Mouse (Mus musculus): ENCODE results near the gene Auts2. TPM values are rescaled to one million over a fixed set of nuclear protein-coding genes. Genes with fewer than 3 reads are reported as not detected.

Gene Auts2
- total RNA-seq, 2 experiments from 2014 or later = 24.3 to 29.9 TPM

DNA sequence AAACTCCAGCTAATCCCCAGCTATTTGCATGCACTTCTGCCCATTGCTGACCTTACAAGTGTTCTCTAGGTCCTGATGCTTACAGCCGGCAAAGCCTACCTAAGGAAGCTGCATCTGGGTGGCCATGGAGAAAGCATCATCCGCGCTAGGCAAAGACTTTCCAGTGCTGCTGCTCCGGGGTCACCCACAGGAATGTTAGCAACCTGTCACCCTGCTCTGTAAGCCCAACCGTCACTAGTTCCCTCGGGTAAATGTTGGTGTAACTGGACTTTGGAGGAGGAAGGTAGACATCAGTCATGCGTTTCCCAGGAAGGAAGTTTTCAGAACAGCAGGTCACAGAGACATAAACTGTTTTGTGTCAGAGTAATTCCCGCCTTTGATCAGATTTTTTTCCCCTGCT, 287.6 kb downstream of the Auts2 start:
- no peak for DNase-seq

DNA sequence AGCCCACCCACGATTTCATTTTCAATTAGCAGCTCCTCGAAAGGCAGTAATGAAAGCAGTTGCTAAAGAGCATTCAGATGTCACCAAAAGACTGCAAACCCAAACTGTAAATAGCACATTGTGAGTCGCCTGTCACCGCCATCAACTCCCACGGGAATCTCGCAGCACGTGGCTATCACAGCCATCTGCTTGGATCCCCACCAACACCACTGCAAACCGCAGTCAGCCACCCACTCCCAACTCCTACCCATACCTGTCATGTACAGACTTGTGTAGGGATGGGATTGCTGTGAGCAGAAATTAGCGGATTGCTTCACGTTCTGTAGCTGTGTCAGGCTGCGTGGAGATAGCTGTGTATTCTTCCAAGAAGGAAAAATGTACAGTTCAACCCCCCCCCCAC, 293.6 kb downstream of the Auts2 start:
- DNase-seq = no peak

- no peak for DNase-seq
Measured at GRCm38 (mm10) chr5:132248069-132248468, 295.1 kb downstream of the Auts2 start.

GRCm38 (mm10) chr5:132235460-132235859, 307.7 kb downstream of the Auts2 start:
- no peak for DNase-seq

DNA sequence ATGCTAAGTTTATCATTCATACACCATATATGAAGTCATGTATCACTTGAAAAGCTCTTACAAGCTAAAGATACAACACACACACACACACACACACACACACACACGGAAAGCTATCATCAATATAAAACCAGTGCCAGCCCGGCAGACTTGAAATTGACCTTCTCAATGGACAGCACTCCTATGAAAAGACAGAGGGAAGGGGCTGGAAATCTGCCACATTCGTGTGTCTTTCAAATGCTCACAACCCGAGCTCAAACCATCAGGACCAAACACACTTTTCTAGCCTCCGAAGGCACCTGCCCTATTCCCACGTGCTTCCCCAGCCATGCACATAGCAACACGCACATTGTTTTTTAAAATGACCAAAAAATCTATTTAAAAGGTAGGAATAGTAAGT, 308.7 kb downstream of the Auts2 start:
- DNase-seq = no peak

DNA sequence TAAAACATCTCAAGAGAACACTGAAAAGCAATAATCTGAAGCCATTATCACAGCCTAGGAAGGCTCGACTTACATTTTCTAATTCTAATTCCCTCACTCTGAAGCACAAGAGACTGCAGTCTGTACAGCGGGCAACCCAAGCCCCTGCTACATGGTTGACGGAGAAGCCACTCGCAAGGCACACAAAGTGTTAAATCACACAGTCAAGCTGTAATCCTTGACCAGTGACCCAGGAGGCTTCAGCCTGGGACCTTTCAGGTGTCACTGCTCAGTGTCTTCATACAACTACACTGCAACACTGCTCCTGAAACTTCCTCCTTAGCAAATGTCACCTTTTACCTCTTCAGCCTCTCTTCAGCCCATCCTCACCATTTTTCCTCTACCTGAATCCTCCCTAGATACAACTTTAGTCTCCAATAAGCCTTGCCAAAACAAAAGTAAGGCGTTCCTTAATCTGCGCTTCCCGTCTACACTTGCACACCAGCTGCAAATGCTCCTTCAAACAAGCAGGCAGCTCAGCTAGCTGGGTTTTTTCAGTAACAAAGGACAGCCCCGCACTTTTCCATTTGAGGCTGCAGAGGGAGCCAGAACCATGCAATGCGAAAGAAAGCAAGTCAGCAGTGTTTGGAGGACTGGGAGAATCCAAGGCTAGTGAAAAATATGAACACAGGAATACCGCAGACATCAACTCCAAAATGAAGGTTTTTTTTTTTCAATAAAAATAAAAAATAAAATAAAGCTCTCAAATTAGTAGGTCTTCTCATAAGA, 311.7 kb downstream of the Auts2 start:
- DNase-seq = peak; percentile 51 to 76

- DNase-seq = peak; percentile 71 to 76
Measured at GRCm38 (mm10) chr5:132229644-132230357, 313.3 kb downstream of the Auts2 start.

DNA sequence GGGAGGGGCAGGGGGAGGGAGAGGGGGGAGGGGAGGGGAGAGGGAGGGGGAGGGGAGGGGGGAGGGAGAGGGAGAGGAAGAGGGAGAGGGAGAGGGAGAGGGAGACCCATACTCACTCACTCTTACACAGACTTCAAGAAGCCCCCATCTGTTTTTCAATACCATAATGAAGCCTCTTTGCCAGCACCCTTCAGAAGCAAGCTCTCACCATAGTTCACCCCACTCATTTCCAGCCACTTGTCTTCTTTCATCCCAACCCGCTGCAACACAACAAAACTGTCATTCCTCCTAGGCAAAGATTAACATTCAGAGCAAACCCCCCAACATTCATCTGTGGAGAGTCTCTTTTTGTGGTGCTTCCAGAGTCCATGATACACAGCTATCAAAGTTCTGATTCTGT, 314.1 kb downstream of the Auts2 start:
- DNase-seq = no peak

DNA sequence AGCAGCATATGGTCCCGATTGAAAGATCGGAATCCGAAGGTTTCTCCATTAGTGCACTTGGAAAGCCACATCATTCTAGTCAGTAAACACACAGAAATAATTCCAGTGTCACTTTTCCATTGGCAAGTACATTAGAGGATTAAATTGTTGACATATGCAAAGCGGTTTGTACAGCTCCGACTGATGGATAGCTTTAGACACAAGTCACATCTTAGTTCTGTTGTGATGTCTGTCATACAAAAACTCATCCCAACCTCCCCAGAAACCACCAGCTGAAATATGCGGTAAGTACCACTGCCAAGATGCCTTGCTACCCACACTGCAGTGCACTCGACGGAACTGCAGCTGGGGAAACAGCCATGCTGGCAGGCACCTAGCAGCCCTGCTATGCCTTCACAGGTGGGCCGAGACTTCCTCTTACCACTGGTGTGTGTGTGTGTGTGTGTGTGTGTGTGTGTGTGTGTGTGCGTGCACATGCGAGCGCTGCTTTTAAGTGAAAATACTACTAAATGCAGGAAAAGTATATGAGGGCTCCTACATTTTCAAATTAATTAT, 322.7 kb downstream of the Auts2 start:
- DNase-seq = no peak

GRCm38 (mm10) chr5:132216143-132216542, 327.0 kb downstream of the Auts2 start:
- no peak for DNase-seq

DNA sequence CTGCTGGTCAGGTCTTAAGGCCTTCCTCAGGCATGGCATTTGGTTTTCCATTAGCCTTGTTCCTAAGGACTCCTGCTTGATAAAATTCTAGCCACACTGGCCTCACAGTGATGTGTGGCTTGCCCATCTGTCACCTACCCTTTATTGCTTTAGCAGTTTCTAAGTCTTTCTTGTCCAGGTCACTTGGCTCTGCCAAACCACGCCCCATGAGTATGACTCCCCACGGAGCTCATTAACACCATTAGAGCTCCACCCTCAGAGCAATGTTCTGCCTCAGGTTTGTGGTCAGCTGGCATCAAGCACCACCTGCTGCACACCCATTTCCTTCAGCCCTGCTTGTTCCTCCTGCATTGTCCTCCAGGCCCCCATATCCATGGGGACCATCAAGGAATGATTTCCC, 330.7 kb downstream of the Auts2 start:
- DNase-seq = no peak

GRCm38 (mm10) chr5:132209694-132210093, 333.4 kb downstream of the Auts2 start:
- DNase-seq = no peak

DNA sequence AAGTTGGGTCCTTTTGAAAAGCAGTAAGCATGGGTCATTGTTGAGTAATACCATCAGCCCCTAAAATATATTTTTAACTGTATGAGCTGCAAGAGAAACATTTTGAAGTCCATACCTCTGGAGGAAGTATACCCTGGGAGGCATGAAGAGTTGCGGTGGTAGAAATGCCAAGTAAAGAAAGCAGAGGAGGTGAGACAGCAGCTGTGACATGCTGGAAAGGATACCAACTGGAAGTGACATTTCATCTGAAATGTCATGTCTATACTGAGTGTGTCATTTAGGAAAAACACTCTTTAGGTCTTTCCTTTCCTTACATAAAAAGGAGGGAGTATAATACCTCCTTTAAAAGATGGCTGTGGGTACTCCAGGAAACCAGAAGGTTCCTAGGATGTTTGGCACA, 336.9 kb downstream of the Auts2 start:
- no peak for DNase-seq

- DNase-seq = no peak
Measured at GRCm38 (mm10) chr5:132203846-132204245, 339.3 kb downstream of the Auts2 start.

DNA sequence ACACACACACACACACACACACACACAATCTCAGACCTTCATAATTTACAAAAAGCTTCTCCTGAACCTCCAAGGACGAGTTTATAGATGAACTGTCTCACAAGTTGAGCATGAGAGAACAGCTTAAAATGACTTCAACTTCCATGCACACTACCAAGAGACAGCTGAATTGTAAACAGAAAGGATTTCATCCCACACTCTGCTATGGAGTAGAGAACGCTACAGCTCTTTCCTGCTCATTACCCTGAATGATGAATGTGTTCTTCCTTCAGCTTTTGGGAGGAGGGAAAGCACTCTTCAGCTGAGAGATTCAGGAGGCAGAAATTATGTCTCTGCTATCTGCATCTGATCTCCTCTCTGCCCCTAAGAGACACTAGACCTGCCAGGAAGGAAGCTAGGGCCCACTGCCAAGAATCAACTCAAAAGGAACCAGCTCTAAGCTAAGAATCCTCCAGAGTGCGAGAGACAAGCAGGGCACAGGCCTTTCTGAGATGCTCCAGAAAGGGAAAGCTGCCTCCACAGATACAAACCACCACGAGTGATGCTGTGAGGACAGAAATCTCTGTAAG, 342.0 kb downstream of the Auts2 start:
- DNase-seq = peak in 1 of 2 experiments; percentile 4

DNA sequence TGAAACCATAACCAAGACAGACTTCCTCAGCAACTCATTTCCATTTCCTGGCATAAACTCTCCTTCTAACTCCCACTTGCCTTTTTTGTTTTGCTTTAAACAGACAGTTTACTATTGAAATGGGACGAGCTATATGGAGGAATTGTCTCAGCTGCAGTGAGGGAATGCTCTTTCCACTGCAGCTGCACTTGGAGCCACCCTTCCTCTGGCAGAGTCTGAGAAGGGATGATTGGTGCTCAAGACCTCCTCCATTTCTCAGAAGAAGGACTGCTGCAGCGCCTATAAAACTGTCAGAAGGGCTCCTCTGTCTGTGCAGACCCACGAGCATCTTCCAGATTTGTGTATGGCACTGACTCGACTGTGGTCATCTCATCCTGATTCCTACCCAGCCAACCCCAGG, 342.5 kb downstream of the Auts2 start:
- DNase-seq = no peak

DNA sequence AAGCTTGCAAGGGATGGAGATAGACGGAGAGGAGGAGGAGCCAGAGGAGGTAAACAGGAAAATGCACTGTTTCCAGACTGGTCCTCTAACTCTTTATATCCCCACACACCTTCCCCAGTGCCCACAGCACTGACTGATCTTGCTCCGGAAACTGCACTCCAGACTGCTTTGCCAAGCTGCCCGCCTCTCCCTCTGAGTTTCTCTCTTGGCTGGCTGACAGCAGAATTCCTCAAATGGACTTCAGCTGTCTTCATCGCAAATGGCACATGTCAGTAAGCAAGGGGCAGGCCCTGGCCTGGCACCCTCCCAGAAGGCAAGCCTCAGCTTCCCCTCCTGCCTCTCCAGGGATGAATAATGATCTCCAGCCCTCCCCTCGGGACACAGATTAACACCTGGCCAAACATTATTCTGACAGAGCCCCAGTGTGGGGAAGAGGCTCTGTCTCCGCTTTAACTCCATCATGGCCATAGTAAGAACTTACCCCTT, 348.1 kb downstream of the Auts2 start:
- peak; percentile 31 to 38 for DNase-seq

- peak; percentile 19 to 28 for DNase-seq
Measured at GRCm38 (mm10) chr5:132190190-132190589, 353.0 kb downstream of the Auts2 start.

GRCm38 (mm10) chr5:132186659-132187058, 356.5 kb downstream of the Auts2 start:
- no peak for DNase-seq

DNA sequence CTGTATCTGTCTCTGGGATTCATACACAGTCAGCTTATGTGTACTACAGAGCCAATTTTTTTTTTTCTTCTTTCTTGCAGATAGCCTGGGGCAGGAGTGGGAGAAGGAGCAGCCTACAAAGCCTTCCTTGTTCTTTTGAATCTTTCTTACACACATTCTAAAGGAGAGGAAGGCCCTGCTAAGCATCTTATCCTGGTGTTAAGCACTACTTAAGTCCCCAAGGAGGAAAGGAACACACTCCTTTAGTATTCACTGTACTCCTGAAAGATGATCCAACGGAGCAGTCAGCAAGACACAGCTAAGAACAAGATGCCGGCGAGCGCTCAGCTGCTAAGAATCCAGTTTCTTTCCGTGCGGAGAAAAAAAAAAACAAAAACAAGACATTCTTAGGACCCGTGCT, 356.9 kb downstream of the Auts2 start:
- DNase-seq = no peak

DNA sequence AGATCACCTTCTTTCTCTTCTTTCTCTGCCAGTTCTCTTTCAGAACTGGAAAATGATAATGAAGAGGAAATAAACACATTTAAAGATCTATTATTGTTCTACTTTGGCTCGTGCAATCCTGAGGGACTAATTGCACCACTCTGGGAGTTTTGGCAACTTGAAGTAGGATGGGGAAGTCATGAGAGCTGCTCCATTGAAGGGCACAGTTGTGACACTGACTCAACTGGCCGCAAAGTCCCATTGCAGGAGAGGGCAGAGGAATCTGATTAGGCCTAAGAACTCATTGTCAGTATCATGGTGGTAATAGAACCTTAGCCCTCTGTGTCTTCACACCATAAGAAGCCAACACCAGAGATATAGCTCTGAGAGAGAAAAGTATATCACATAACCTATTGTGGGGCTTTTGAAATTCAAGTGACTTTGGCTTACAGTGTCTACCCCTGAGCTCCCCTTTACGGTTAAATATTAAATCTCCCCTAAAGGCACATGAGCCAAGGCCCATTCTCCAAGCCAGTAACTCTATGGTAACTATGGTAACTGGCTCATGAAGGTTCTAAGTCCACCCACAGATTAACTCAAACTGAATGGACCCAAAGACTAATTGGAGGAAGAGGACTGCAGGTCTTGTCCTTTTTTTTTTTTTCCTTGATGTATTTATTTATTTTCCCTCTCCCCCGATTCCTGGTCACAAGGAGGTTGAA, 358.6 kb downstream of the Auts2 start:
- DNase-seq = no peak

GRCm38 (mm10) chr5:132182077-132182476, 361.1 kb downstream of the Auts2 start:
- DNase-seq = no peak
